Mouse (Mus musculus): ENCODE data around the gene Hoxc5. TPM values are rescaled to one million over a fixed set of nuclear protein-coding genes. Genes with fewer than 3 reads are reported as not detected.

The Hoxc5 gene
- polyA plus RNA-seq (2012): 13.8 and 14.7 TPM in 2 replicates

- no peak for TF ChIP-seq GATA1 (IDR thresholded peaks at IDR 0.05; ENCODE audit: low read length)
Observed at GRCm38 (mm10) chr15:102967312-102967510, at the start of gene Hoxc5. Gene Hoxc5 (plus strand): TSS chr15:102967443.

GRCm38 (mm10) chr15:102917972-102918572 is 49.2 kb upstream of the Hoxc5 start:
- no peak for TF ChIP-seq GATA1 (IDR thresholded peaks at IDR 0.05; ENCODE audit: low read length)

- TF ChIP-seq GATA1 (IDR thresholded peaks at IDR 0.05; ENCODE audit: low read length): no peak
Observed at GRCm38 (mm10) chr15:102918611-102919265, 48.5 kb upstream of the Hoxc5 start.

GRCm38 (mm10) chr15:102919336-102920180 is 47.7 kb upstream of the Hoxc5 start:
- no peak for TF ChIP-seq GATA1 (IDR thresholded peaks at IDR 0.05; ENCODE audit: low read length)

DNA sequence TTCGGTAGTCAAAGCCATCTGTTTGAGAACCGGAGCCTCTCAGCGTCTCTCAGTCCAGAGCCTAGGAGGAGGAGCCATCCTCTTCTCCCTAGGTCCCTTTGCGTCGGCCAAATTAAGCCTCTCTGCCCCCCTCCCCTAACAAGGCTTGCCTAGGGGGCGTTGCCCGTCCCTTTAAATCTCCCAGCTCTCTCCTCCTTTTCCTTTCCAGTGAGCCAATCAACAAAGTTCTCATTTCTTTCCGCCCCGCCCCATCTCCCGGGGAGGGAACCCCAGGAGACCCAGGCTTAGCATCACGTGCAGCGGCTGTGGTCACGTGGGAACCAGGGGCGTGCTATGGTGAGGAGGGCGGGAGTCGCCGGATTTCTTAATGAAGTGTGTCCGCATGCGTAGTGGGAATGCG is 46.6 kb upstream of the Hoxc5 start:
- TF ChIP-seq GATA1 (IDR thresholded peaks at IDR 0.05; ENCODE audit: low read length): no peak

GRCm38 (mm10) chr15:102921053-102922011 is 45.9 kb upstream of the Hoxc5 start, which contains the start of gene Hoxc13:
Gene Hoxc13 (plus strand): TSS chr15:102921103.
- TF ChIP-seq GATA1 (IDR thresholded peaks at IDR 0.05; ENCODE audit: low read length): no peak

DNA sequence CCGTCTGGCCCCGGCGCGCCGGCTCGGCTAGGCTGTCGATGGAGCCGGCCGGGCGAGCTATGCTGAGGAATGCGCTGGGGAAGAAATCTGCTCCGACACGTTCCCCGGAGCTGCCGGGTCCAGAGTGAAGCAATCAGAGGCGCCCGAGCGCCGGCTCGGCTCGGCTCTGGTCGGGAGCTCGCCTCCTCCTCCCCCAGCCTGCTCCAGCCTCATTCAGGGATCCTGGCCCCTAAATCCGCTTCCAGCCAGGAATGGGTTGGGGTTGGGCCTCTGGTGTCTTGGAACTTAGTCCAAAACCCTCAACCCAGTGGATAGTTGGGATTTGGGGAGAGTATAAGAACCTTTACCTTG is 45.3 kb upstream of the Hoxc5 start:
- no peak for TF ChIP-seq GATA1 (IDR thresholded peaks at IDR 0.05; ENCODE audit: low read length)

GRCm38 (mm10) chr15:102922636-102923500 is 44.4 kb upstream of the Hoxc5 start:
- TF ChIP-seq GATA1 (IDR thresholded peaks at IDR 0.05; ENCODE audit: low read length): no peak

- no peak for TF ChIP-seq GATA1 (IDR thresholded peaks at IDR 0.05; ENCODE audit: low read length)
Observed at GRCm38 (mm10) chr15:102927032-102927645, 40.1 kb upstream of the Hoxc5 start.

DNA sequence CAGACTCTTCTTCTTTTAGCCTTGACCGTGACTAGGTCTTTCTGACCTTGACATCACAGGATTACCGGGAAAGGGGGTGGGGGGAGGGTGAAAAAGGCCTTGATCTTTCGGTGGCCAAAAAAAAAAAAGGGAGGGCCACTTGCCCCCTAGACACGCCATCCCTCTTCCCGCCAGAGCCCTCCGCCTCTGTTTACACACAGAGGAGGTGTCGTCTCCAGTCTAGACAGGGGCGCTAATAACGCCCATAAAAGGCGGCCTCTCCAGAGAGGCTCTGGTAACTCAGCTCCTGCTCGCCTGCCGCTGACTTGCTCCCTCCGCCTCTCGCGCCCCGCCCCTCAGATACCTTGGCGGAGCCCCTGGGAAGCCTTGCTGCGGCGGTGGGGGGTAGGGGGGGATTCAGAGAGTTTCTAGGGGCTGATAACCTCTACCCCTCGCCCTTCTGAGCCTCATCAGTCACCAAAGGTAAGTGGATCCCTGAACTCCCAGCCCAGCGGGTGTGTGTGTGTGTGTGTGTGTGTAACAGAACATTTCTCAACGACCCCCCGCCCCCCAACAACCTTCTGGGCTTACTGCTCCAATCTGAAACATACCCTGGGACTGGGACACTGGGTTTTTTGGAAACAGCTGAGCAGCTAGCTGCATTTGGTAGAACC is 35.4 kb upstream of the Hoxc5 start:
- TF ChIP-seq GATA1 (IDR thresholded peaks at IDR 0.05; ENCODE audit: low read length): no peak

- TF ChIP-seq GATA1 (IDR thresholded peaks at IDR 0.05; ENCODE audit: low read length): no peak
Observed at GRCm38 (mm10) chr15:102934438-102934837, 32.8 kb upstream of the Hoxc5 start.

GRCm38 (mm10) chr15:102934897-102935296 is 32.3 kb upstream of the Hoxc5 start:
- TF ChIP-seq GATA1 (IDR thresholded peaks at IDR 0.05; ENCODE audit: low read length): no peak

DNA sequence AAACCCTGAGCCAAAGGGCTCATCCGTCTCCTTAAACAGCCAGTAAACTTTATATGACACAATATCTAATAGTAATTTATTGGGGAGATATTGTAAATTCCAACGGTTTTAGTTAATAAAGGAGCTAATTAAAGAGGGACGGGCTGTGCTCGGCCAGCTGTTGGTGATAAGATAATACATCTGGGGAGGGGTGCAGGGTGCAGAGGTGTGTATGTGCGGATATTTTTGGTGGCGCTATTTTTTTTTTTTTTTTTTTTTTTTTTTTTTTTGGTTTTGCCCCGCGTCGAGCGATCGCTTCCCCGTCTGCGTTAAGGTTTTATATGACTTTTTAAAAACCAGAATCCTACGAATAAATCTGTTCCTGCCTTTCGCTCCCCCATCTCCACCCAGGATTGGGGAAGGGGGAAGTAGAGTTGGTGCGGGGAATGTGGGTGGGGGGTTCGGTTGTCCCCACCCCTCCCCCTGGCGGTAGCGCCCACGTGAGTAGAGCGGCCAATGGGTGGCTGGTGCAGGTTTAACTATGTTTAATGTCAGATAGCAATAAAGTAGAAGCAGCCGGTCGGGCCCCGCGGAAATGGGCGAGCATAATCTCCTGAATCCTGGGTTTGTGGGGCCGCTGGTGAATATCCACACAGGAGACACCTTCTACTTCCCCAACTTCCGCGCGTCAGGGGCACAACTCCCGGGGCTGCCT is 30.8 kb upstream of the Hoxc5 start, which contains the start of gene Hoxc12:
Gene Hoxc12 (plus strand): TSS at position 479 of the 694 bp plus-strand sequence.
- no peak for TF ChIP-seq GATA1 (IDR thresholded peaks at IDR 0.05; ENCODE audit: low read length)

Measured in G1E-ER4 (cell line).